Mouse (Mus musculus) kidney, postnatal 36 days (tissue): ENCODE measurements at regions not wholly inside any gene's neighbourhood (a gene's known extent, or its start where the extent isn't known, plus 50 kb on each side); places are given as distances from the start of the nearest gene placed in this dataset.

Experiments used
- DNase-seq, 2 experiments: peaks; one replicate each; pipeline ENCODE4 v3.0.0; 2021 to 2022; ENCODE audit warnings: mixed read lengths in 2 of 2

DNA sequence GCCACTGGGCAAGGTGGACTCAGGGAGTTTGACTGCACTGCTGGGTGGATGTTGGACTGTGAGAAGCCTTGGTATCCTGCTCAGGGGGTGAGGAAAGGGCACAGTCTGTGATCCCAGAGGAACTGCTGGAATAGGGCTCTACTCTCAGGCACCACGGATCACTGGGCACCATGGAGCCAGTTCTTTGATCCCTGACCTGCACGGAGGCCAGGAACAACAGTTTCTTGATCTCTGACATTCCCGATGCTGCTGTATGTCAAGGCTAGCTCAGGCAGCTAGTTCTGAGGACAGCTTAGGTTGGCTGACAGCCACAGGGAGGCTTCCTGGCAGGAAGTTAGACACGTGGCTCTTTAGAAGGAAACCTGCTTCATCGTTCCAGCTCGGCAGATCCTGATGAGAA, 289.5 kb upstream of the Slit2 start:
- peak; percentile 48 to 64 for DNase-seq

DNA sequence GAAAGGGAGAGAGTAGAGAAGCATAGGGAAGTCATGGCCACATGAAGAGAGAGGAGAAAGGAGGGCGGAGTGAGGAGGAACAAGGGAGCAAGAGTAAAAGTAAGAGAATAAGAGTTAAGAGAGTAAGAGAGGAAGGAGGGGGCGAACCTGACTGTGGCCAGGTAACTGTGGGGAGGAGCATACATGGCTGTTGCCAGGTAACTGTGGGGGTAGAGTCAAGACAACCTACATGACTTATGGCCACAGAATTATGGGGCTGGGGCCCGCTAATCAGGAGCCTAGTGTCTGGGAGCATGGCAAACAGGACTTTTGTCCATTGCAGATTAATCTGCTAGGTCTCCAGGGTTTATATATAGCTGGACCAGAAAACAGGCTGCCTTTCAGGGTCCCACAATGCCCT, 289.0 kb upstream of the Slit2 start:
- no peak for DNase-seq

DNA sequence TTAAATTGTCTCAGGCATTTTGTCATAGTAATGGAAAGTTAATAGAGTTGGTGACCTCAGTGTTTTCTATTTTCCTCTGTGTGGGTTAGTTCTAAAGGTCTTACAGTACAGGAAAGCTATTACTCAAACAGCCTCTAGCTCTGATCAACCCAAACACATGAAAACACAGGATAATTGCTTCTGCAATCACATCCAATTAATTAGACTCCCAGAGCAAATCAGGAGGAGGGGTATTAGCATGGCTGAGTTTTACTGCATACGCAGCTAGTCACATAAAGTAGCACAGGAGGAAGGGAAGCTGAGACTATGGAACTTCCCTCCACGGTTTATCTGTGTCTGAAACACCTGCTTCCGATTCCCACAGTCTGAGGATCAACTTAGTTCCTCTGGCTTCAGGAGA, 288.3 kb upstream of the Slit2 start:
- DNase-seq = no peak

GRCm38 (mm10) chr5:47711553-47711952, 271.4 kb upstream of the Slit2 start:
- no peak for DNase-seq

DNA sequence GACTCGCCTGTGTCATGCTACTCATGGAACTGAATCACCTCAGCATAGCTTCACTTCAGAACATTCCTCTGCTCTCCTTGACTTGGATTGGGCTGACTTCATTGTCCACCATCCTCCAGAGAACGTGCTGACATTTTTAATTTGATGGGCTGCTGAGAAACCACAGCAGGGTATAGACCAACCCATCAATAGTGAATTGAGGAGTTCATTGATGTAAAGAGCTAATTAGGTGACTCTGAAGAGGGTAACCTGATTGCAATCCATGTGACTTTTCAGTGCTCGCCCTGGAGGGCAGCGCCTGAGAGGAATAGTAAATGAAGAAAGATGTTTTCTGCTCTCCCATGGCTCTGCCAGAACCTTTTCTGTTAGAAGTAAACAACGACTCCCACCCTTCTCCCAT, 268.6 kb upstream of the Slit2 start:
- DNase-seq = no peak

DNA sequence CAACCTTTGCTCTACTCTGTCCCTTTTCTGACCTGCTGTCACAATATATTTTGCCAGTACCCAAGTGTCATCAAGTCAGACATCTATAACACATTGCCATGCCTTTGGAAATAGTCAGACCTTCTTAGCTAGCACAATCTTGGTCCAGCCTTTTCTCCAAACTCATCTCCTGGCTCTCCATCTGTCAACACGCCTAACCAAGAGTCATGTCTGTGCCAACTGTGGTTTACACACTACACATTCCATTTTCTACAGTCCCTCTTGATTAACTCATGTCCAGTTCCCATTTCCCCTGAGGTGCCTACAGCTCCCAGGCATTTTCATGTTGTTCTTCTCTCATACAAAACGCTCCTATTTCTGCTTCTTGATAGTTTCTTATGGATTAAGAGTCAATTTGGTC, 258.0 kb upstream of the Slit2 start:
- DNase-seq = no peak

DNA sequence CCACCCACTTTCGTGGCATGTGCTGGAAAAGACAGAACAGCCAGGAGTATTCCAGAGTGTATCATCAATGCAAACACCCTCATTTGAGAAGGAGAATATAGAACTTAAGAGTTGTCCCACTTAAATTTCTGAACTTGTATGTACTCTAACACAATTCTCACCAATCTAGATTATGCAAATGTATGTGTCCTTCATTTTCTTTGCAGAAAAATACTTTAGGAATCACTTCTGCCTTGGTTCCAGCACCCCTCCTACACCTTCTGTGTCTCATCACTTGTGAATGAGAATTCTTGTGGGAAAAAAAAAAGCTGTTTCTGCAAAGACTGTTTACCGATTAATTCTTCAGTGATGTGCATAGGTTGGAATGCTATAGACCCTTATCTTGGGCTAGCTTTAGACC, 240.2 kb upstream of the Slit2 start:
- DNase-seq = no peak

GRCm38 (mm10) chr5:47745177-47745576, 237.8 kb upstream of the Slit2 start:
- DNase-seq = no peak

DNA sequence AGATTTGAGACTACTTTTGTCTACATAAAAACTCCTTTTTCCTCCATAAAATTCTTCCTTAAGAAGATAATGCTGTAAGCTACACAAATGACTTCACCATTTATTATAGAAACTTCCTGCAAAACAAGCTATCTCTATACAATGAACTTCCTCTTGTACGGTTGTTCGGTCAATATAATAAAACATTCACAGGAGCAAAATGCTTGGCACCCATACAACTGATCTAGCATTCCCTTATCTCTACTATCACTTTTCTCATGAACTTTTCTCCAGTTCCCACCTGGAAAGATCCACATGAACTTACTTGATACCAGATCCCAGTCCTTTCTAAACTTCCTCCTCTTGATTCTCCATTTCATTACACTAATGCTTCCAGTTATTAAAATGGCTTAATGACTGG, 231.0 kb upstream of the Slit2 start:
- no peak for DNase-seq

- no peak for DNase-seq
These were observed 210.1 kb upstream of the Slit2 start for GRCm38 (mm10) chr5:47772642-47773353.

DNA sequence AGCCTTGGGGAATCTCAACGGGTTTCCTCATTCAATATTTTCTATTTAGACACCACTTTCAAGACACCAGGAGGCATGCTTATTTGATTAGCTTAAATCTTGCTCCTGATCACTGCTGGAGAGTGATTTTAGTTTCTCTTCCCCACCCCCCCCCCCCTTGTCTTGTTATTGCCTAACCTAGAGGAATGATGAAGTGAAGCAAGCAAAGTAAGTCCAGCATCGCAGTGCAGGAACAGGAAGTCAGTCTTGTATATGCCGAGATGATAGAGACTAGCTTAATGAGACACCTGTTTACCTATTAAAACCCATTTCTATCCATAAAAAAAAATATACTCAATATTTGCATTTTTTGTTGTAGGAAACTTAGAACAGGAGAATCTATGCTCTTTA, 209.6 kb upstream of the Slit2 start:
- no peak for DNase-seq

DNA sequence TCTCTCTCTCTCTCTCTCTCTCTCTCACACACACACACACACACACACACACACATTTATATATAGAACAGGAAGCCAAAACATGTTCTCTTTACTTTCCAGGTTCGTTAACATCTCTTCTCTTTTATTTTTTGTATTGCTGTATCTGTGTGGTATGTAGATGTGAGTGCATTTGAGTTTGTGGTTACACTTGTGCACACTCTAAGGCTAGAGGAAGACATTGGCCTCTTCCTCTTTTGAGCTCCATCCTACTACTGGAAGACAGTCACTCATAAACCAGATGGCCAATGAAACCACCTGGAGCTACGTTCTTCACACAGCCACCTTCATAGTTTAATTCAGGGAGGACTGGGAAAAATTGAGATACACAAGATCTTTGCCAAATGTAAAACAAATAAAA, 202.1 kb upstream of the Slit2 start:
- DNase-seq = no peak

DNA sequence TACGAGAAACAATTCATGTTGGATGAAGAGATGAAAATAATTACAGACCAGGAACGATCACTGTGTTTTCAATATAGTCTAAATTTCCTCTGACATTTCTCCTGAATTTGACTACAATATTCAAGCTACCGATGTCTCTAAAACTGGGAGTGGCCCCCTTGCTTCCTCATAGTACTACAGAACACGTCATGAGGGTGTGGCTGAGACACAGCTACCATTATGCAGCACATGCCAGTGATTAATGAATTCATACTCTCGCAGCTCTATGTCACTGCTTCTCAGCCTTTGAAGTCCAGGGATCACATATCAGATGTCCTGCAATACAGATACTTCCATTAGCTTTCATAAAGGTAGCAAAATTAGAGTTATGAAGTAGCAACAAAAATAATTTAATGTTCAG, 201.3 kb upstream of the Slit2 start:
- no peak for DNase-seq

GRCm38 (mm10) chr5:47794639-47795272, 188.2 kb upstream of the Slit2 start:
- no peak for DNase-seq

DNA sequence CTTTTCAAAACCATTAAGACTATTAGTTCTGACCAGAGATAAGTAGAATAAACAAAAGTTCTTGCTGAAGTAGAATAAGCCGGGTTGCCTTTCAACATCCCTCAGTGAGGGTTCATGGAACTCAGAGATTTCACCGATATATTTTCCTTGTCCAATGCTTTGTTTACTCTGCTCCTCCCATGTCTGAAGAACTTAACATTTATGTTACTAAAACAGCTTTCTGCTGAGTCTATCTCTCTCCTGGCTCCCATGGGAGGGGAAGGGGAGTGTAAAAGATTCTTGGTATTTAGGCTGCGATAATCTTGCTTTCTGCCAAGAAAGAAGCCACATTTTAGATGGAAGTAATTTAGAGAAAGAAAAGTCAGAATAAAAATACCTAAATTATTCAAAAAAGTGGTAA, 187.7 kb upstream of the Slit2 start:
- DNase-seq = no peak

DNA sequence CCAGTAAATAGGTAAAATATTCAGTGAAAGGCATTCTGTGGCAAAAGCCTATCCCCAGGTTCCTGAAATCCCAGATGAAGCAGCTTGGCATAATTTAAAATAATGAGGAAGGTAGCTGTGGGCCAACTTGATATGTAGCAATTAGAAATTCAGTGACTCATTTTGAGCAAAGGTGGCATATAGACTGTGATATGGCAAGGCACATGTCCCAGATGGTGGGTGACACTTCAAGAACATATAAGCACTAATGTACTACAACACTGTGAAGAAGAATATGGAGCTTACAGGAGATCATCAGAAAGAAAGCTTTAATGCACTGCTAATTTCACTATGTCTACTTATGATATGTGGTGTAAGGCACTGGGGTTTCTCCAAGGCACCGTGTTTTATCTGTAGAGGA, 162.0 kb upstream of the Slit2 start:
- no peak for DNase-seq

- no peak for DNase-seq
These were observed 144.9 kb upstream of the Slit2 start for GRCm38 (mm10) chr5:47837998-47838397.

GRCm38 (mm10) chr5:47869701-47870100, 113.2 kb upstream of the Slit2 start:
- no peak for DNase-seq
